Mouse (Mus musculus) embryonic facial prominence, embryonic 13.5 days (tissue): Measurements from ENCODE around the gene Gramd1b. TPM values are rescaled to one million over a fixed set of nuclear protein-coding genes. Genes with fewer than 3 reads are reported as not detected.

Experiments used
- ATAC-seq: fragments of 200-750 bp; cut with Nextera tagmentation; 2 replicates; pipeline ENCODE4 v1.8.0; 2017; ENCODE audit warnings: low read depth; ENCODE audit not compliant: insufficient number of reproducible peaks, insufficient read depth, low FRiP score, low TSS enrichment
- H3K27ac ChIP-seq: fragments of 300-500 bp; sonication (generic); 2 replicates; pipeline ENCODE4 v1.5.1; 2015; ENCODE audit warnings: moderate library complexity, mild to moderate bottlenecking, inconsistent platforms
- H3K27me3 ChIP-seq: fragments of 300-500 bp; sonication (generic); 2 replicates; pipeline ENCODE4 v1.6.1; 2015; ENCODE audit warnings: mild to moderate bottlenecking, inconsistent platforms
- H3K36me3 ChIP-seq: fragments of 300-500 bp; sonication (generic); 2 replicates; pipeline ENCODE4 v1.6.1; 2015; ENCODE audit warnings: mild to moderate bottlenecking, inconsistent platforms
- H3K4me1 ChIP-seq: fragments of 300-500 bp; sonication (generic); 2 replicates; pipeline ENCODE4 v1.6.1; 2015; ENCODE audit warnings: inconsistent platforms
- H3K4me2 ChIP-seq: fragments of 300-500 bp; sonication (generic); 2 replicates; pipeline ENCODE4 v1.6.1; 2015; ENCODE audit warnings: moderate library complexity, mild to moderate bottlenecking, inconsistent platforms
- H3K4me3 ChIP-seq: fragments of 300-500 bp; sonication (generic); 2 replicates; pipeline ENCODE4 v1.5.1; 2015; ENCODE audit warnings: mild to moderate bottlenecking, inconsistent platforms
- H3K9ac ChIP-seq: fragments of 300-500 bp; sonication (generic); 2 replicates; pipeline ENCODE4 v1.6.1; 2015; ENCODE audit warnings: mild to moderate bottlenecking, inconsistent platforms
- H3K9me3 ChIP-seq: fragments of 300-500 bp; sonication (generic); 2 replicates; pipeline ENCODE4 v1.6.1; 2016; ENCODE audit warnings: inconsistent platforms
- WGBS: fragments of 180-500 bp; shearing (Covaris S2); methylation state at CpG from one replicate; pipeline ENCODE4 v1.1.7; 2015; ENCODE audit warnings: mixed read lengths; 5-methylcytosine and 5-hydroxymethylcytosine counted together
- polyA plus RNA-seq: library from polyadenylated mRNA; unstranded; fragments of >200 nt; fragmentation: Nextera tagmentation; extraction: Ambion mirVana; gene quantifications from 2 replicates; pipeline ENCODE4 v1.2.1, GENCODE M21; 2015

Gramd1b gene
- polyA plus RNA-seq, 1 experiment from 2014 or later = 9.0 TPM

DNA sequence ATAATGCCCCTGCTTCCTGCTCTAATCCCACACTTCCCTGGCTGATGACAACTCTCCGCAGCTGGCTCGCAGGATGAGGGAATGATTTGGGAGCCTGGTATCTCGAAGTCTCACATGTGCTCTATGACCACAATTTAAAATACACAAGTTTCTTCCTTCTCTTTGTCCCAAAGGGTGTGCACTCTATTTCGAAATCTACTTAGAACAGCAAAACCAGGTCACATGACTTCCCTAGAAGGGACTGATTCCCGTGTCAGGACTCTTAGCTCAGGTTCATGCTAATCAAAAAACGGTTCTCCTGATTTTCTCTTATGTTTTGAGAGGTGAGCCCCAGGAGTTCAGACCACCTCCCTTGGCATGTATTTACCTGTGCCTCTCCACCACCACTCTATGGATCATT is 267.3 kb downstream of the Gramd1b start:
- Histone ChIP-seq H3K9ac (no peak overlapping the region), H3K27ac (no peak overlapping the region), H3K4me1 (peaks cover 12% of the 10 kb centered on the region), H3K4me2 (no peak overlapping the region), H3K27me3 (peaks cover 6% of the 10 kb centered on the region), H3K9me3 (no peaks in the 10 kb centered on the region), H3K36me3 (no peaks in the 10 kb centered on the region), H3K4me3 (no peak overlapping the region)
- WGBS = 60% methylated on average over 6 of the region's 6 CpGs
- ATAC-seq = no peak

DNA sequence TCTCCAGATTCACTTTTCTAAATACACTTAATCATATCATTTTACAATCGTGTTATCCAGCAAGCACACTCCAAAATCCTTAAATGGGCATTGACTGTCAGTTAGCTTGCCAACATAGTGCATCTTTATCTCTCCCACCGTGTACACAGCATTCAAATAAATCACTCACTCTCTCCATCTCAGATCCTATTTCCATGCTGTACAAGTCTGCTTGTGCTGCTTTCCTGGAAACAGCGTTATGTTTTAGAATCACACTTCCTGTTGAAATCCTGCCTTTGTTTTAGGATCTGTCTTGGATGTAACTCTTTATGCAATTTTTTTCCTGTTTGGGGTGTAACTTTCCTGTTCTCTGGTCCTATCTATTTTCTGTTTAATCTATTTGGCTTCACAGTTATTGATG is 278.7 kb downstream of the Gramd1b start:
- Histone ChIP-seq H3K4me1 (no peaks in the 10 kb centered on the region), H3K27me3 (no peaks in the 10 kb centered on the region), H3K27ac (no peak overlapping the region), H3K4me3 (no peak overlapping the region), H3K36me3 (no peaks in the 10 kb centered on the region), H3K9me3 (peaks cover 5% of the 10 kb centered on the region), H3K4me2 (no peak overlapping the region), H3K9ac (no peak overlapping the region)
- ATAC-seq = no peak
- 74% methylated on average over 3 of the region's 3 CpGs for WGBS

DNA sequence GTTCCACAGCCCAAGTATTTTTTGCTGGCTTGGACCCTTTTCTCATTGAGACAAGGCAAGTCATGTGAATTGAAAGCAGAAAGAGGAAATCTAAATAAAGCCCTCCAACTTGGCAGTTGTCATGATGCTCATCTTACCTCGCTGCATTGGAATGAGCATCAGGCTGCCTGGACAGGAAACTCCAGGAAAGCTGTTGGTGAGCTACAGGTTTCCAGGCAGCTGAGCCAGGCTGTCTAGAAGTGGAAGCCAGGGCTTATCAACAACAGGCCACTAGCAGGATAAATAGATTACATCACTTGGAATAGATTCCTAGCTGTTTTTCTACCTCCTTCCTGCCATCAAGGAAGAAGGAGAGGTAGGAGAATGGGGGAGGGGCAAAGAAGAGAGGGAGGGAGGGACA is 282.1 kb downstream of the Gramd1b start:
- no peak for ATAC-seq
- Histone ChIP-seq H3K4me3 (no peak overlapping the region), H3K4me1 (peaks cover 4% of the 10 kb centered on the region; the same call in 1 of the 2 replicates), H3K4me2 (no peak overlapping the region), H3K36me3 (no peaks in the 10 kb centered on the region), H3K27ac (no peak overlapping the region), H3K9ac (no peak overlapping the region), H3K27me3 (no peaks in the 10 kb centered on the region), H3K9me3 (peaks cover 5% of the 10 kb centered on the region)
- 60% methylated on average over 1 of the region's 1 CpGs for WGBS

DNA sequence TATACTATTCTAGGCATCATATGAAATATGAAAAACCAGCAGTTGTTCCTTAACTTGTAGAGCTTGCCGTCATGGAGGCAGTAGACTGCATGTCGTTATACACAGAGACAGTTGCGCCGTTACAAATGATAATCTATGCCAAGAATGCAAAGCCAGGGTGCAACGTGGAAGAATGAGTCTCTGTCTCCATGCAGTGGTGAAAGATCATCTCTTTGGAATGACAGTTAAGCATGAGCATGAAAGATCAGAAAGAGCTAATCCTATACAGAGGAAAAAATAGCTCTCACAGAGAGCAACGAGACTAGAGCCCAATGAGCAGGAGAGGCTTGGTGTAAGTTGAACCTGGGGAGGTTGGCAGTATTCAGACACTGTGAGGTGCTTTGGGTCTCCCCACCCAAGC is 284.5 kb downstream of the Gramd1b start:
- peaks cover 6% of the 10 kb centered on the region; the same call in 1 of the 2 replicates for H3K4me1 ChIP-seq
- ATAC-seq = no peak
- no peaks in the 10 kb centered on the region for H3K36me3 ChIP-seq
- no peak overlapping the region for H3K4me2 ChIP-seq
- WGBS = 70% methylated on average over 6 of the region's 6 CpGs
- H3K9ac ChIP-seq = no peak overlapping the region
- no peak overlapping the region for H3K27ac ChIP-seq
- H3K27me3 ChIP-seq = no peaks in the 10 kb centered on the region
- peaks cover 5% of the 10 kb centered on the region for H3K9me3 ChIP-seq
- H3K4me3 ChIP-seq = no peak overlapping the region

DNA sequence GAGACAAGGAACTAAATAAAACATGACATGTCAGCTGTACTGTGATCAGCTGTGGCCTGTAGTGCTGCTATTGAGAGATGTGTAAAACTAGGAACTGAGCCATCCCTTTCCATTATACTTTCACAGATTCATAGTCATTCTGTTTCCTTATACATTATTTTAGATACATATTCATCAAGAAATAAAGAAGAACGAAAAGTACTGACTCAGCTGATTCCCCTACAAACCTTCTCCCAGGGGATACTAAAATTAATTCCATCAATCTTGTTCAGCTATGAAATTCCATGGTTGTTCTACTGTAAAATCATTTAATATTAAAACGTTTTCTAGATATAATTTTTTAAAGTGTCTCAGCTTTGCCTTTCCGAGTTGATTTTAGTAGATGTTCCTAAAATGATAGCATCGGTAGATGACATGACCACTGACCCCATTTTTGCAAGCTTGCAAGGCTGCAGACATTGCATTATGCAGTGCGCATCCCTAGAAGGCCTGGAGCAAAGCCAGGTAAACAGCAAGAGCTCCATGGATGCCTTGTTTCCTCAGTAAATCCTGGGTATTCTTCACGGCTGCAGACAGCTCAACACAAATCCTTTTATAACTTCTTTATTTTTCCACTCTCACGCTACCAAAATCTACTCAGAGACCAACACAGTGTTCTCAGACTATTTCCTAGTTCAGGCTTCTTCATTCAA is 285.1 kb downstream of the Gramd1b start:
- H3K36me3 ChIP-seq = no peaks in the 10 kb centered on the region
- 78% methylated on average over 7 of the region's 7 CpGs for WGBS
- H3K27me3 ChIP-seq = peaks cover 5% of the 10 kb centered on the region
- no peak overlapping the region for H3K27ac ChIP-seq
- no peak overlapping the region for H3K9ac ChIP-seq
- no peak for ATAC-seq
- H3K4me1 ChIP-seq = peaks cover 10% of the 10 kb centered on the region; the same call in 1 of the 2 replicates
- no peak overlapping the region for H3K4me2 ChIP-seq
- H3K4me3 ChIP-seq = no peak overlapping the region
- peaks cover 5% of the 10 kb centered on the region for H3K9me3 ChIP-seq

DNA sequence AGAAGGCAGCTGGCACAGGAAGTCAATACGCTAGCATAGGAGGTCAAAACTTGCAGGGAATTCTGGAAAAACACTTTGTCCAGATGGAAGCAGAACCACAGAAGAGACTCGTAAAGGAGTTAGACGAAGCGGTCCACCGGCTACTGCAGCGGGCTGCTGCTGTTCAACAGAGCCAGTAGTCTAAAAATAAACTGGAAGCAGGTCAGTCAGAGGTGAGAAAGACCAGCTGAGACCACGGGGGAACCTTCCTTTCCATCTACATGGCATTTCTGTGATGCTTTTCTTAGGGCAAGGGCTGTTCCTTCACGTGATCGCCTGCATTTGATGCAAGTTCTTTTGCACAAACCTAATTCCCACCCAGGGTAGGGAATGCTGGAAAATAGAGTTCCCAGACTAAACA is 285.7 kb downstream of the Gramd1b start:
- peaks cover 5% of the 10 kb centered on the region for H3K9me3 ChIP-seq
- no peak overlapping the region for H3K4me3 ChIP-seq
- no peak for ATAC-seq
- H3K9ac ChIP-seq = no peak overlapping the region
- no peak overlapping the region for H3K27ac ChIP-seq
- no peaks in the 10 kb centered on the region for H3K36me3 ChIP-seq
- no peak overlapping the region for H3K4me2 ChIP-seq
- H3K4me1 ChIP-seq = peaks cover 12% of the 10 kb centered on the region; the same call in 1 of the 2 replicates
- H3K27me3 ChIP-seq = peaks cover 12% of the 10 kb centered on the region
- WGBS = 74% methylated on average over 9 of the region's 9 CpGs

Other genes with a start within 250 kb of the Gramd1b start
- gene Gm21915, start 139.2 kb upstream of the Gramd1b start, polyA plus RNA-seq = not detected in 2 replicates
- 55.9 and 56.5 TPM in 2 replicates for gene Clmp, start 154.6 kb upstream of the Gramd1b start, polyA plus RNA-seq